Mouse (Mus musculus): ENCODE measurements at regions not wholly inside any gene's neighbourhood (a gene's known extent, or its start where the extent isn't known, plus 50 kb on each side); places are given as distances from the start of the nearest gene placed in this dataset.

DNA sequence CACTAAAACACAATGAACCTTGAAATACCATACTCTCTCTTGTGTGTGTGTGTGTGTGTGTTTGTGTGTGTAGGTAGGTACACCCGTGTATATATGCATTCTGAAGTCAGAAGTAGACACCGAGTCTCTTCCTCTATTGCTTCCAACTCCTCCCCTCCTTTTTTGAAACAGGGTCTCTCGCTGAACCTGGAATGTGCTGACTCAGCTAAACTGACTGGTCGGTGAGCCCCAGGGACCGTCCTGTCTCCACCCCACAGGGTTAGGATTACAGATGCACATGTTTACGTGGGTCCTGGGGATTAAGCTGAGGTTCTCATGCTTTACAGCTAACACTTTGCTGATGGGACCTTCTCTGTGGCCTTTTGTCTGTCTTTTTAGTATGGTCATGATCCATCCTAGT is 74.8 kb upstream of the Nfil3 start:
- DNase-seq (ENCODE audit: low read depth, low spot score) = no peak

GRCm38 (mm10) chr13:53053211-53053610 is 72.3 kb upstream of the Nfil3 start:
- no peak for DNase-seq (ENCODE audit: low read depth, low spot score)

DNA sequence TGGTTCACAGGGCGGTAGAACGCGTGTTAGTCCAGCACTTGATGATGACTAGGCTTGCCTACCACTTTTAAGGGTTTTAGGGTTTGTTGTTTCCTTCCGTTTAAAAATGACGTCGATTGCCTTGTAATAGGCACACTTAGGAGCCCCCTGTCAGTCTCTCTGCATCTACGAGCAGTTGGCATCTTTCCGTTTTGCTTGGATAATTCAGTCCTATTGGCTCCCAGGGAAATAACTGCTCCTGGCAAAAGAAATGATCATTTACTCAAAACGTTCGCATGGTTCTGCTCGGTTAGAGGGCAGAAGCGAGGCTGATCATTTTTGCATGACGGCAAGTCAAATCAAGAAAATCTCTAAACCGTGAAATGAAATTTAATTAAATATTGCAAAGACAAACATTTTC is 71.9 kb upstream of the Nfil3 start:
- no peak for DNase-seq (ENCODE audit: low read depth, low spot score)

- no peak for DNase-seq (ENCODE audit: low read depth, low spot score)
Measured at GRCm38 (mm10) chr13:53052188-53052587, 71.3 kb upstream of the Nfil3 start.

DNA sequence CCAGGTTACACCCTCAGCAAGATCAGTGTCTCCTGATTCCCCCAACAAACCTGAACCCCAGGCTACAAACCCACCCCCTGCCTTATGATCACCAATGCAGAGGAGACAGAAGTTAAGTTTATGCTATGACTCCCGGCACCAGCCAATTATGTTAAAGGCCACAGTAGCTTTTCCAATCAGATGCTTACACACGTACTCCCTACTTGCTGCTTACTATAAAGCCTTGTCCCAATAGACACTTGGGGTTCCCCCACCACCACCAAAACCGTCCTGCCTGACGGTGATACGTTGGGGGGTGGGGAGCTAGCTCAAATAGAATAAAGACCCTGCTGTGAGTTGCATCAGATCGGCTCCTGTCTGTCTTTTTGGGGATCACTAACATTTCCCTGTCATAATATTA is 70.5 kb upstream of the Nfil3 start:
- no peak for DNase-seq (ENCODE audit: low read depth, low spot score)

DNA sequence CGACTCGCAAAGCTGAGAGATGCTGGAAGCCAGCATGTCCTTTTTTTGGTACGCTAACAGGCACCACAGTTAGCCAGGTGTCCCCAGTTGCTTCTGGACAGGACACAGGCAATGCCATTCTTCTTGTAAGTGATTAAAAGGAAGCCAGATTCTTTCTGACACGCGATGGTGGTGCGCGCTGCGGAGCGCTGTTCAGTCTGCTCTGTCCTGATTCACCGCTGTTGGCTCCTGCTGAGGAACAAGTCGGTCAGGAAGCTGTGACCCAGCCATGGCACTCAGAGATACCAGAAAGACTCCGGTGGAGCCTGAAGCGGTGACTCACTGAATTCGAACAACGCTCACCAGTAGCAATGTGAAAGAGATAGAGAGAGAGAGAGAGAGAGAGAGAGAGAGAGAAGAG is 68.3 kb upstream of the Nfil3 start:
- no peak for DNase-seq (ENCODE audit: low read depth, low spot score)

DNA sequence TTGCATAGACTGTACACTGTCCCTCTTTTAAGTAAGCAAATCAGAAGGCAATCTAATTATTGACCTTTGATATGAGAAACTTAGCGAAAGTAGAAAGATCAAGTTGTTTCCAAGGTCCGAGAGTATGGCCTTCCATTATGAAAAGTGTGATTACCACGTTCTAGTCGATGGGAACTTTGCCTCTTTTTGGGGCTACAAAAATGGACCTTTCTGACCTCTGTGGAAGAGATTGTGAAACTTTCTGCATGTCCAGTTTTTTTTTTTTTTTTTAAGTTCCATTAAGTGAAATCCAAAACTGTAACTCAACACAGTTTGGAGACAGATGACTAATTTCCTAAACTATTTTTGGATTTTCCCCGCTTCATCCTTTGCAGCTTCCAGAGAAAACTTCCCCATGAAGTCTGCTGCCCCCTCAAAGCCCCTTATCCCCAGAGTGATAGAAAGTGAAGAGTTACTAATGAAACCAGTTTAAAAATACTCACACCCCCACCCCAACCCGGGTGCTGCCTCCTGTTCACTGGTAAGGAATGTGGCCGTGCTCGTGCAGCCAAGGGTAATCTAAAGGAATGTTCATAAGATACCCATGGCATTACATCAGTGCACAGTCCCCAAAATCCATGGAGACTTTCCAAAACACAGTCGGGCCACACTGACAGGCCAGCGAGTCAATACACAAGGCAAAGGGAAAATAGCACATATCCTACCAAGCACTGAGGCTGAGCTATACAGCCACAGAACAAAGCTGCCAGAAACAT is 52.5 kb upstream of the Nfil3 start:
- DNase-seq (ENCODE audit: low read depth, low spot score) = peak; percentile 14
